Mouse (Mus musculus) midbrain, postnatal 0 days (tissue): ENCODE measurements around the gene Mms22l. TPM values are rescaled to one million over a fixed set of nuclear protein-coding genes. Genes with fewer than 3 reads are reported as not detected.
"Not testable (repeated sequence)": the region's sequence is repeated elsewhere in the genome, so short reads cannot be mapped to it uniquely, and the experiment has no call there.

ENCODE experiments used
- ATAC-seq: fragments of 200-750 bp; cut with Nextera tagmentation; 2 replicates; pipeline ENCODE4 v1.8.0; 2017; ENCODE audit warnings: moderate number of reproducible peaks, mild to moderate bottlenecking, moderate TSS enrichment, moderate library complexity; ENCODE audit not compliant: low FRiP score
- DNase-seq: peaks from one replicate; pipeline ENCODE4 v3.0.0-alpha.2; 2015; ENCODE audit warnings: low spot score
- H3K27ac ChIP-seq: fragments of 300-500 bp; sonication (generic); 2 replicates; pipeline ENCODE4 v1.5.1; 2014; ENCODE audit warnings: low read depth, mild to moderate bottlenecking, low read length, mixed read lengths
- H3K27me3 ChIP-seq: fragments of 300-500 bp; sonication (generic); 2 replicates; pipeline ENCODE4 v1.6.1; 2014; ENCODE audit warnings: low read length, control low read depth, mixed read lengths; ENCODE audit not compliant: insufficient read depth
- H3K36me3 ChIP-seq: fragments of 300-500 bp; sonication (generic); 2 replicates; pipeline ENCODE4 v1.6.1; 2014; ENCODE audit warnings: low read length, control low read depth, mixed read lengths; ENCODE audit not compliant: insufficient read depth
- H3K4me1 ChIP-seq: fragments of 300-500 bp; sonication (generic); 2 replicates; pipeline ENCODE4 v1.6.1; 2014; ENCODE audit warnings: mild to moderate bottlenecking, control low read depth, antibody characterized with exemption, low read length, mixed read lengths; ENCODE audit not compliant: insufficient read depth
- H3K4me2 ChIP-seq: fragments of 300-500 bp; sonication (generic); 2 replicates; pipeline ENCODE4 v1.6.1; 2014; ENCODE audit warnings: low read depth, mild to moderate bottlenecking, low read length, mixed read lengths; ENCODE audit not compliant: poor library complexity, severe bottlenecking
- H3K4me3 ChIP-seq: fragments of 300-500 bp; sonication (generic); 2 replicates; pipeline ENCODE4 v1.5.1; 2014; ENCODE audit warnings: low read depth, mild to moderate bottlenecking, low read length, moderate library complexity
- H3K9ac ChIP-seq: fragments of 300-500 bp; sonication (generic); replicated peaks from 2 replicates; pipeline ENCODE4 v1.6.1; 2014; ENCODE audit warnings: mild to moderate bottlenecking, low read length, moderate library complexity, mixed read lengths; ENCODE audit not compliant: poor library complexity, severe bottlenecking
- H3K9me3 ChIP-seq: fragments of 300-500 bp; sonication (generic); 2 replicates; pipeline ENCODE4 v1.6.1; 2016; ENCODE audit warnings: low read length, control low read depth
- CTCF ChIP-seq: IDR thresholded peaks from 2 replicates; pipeline ENCODE4 v1.5.1; 2016; ENCODE audit warnings: antibody characterized with exemption, mild to moderate bottlenecking
- WGBS: fragments of 180-500 bp; shearing (Covaris S2); extraction: QIAGEN DNeasy Blood & Tissue Kit; methylation state at CpG from one replicate; pipeline ENCODE4 v1.1.7; 2014; 5-methylcytosine and 5-hydroxymethylcytosine counted together
- polyA plus RNA-seq: library from polyadenylated mRNA; unstranded; fragments of >200 nt; fragmentation: Nextera tagmentation; extraction: Ambion mirVana; gene quantifications from 2 replicates; pipeline ENCODE4 v1.2.1, GENCODE M21; 2015
- total RNA-seq: library from RNA; depleted of rRNA; stranded (reverse); fragments of >200 nt; gene quantifications from 2 replicates; pipeline ENCODE4 v1.2.3, GENCODE M21; 2014

The Mms22l gene
- total and polyA plus RNA-seq, 2 experiments from 2014 or later: 2.4 to 5.5 TPM

- Histone ChIP-seq H3K9ac (no peak overlapping the region), H3K4me2 (no peak overlapping the region), H3K36me3 (no peaks in the 10 kb centered on the region), H3K4me1 (no peaks in the 10 kb centered on the region), H3K4me3 (no peak overlapping the region), H3K27ac (no peak overlapping the region), H3K27me3 (no peaks in the 10 kb centered on the region), H3K9me3 (no peaks in the 10 kb centered on the region)
- no peak for TF ChIP-seq CTCF
- no peak for ATAC-seq
- WGBS: 83% methylated on average over 13 of the region's 13 CpGs
- no peak for DNase-seq
Observed at GRCm38 (mm10) chr4:24625951-24626584, 129.8 kb downstream of the Mms22l start.

- no peak overlapping the region for H3K27ac ChIP-seq
- H3K9ac ChIP-seq: no peak overlapping the region
- H3K4me1 ChIP-seq: 0 out of 2 replicates have a peak, but pooled peaks cover 3% of the 10 kb centered on the region
- WGBS: 57% methylated on average over 4 of the region's 4 CpGs
- no peak for TF ChIP-seq CTCF
- no peaks in the 10 kb centered on the region for H3K36me3 ChIP-seq
- DNase-seq (no peak), ATAC-seq (no peak)
- no peak overlapping the region for H3K4me3 ChIP-seq
- H3K4me2 ChIP-seq: no peak overlapping the region
- H3K27me3 ChIP-seq: no peaks in the 10 kb centered on the region
- no peaks in the 10 kb centered on the region for H3K9me3 ChIP-seq
Observed at GRCm38 (mm10) chr4:24626686-24627085, 130.4 kb downstream of the Mms22l start.

DNA sequence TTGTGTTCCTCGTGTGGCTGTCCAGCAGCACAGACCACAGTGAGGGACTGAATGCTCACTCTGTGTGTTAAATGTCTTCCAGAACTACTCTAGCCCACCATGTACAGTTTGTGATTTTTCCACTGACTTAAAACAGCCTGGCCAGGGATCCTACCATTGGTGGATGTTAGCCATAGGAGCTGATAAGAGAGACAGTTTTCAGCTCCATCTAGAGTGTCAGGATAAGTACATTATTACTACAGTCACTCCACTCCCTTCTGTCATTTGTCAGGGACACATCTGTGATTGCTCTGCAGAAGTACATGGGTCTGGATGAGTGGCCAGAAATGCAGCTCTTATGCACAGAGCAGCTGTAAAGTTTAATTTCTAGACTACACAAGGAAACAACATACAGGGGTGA, 131.6 kb downstream of the Mms22l start:
- no peaks in the 10 kb centered on the region for H3K9me3 ChIP-seq
- DNase-seq: no peak
- no peak for TF ChIP-seq CTCF
- no peak for ATAC-seq
- no peaks in the 10 kb centered on the region for H3K36me3 ChIP-seq
- no peak overlapping the region for H3K4me2 ChIP-seq
- H3K27ac ChIP-seq: no peak overlapping the region
- no peak overlapping the region for H3K9ac ChIP-seq
- H3K4me1 ChIP-seq: 0 out of 2 replicates have a peak, but pooled peaks cover 3% of the 10 kb centered on the region
- H3K27me3 ChIP-seq: no peaks in the 10 kb centered on the region
- WGBS: 53% methylated on average over 1 of the region's 1 CpGs
- H3K4me3 ChIP-seq: no peak overlapping the region

DNA sequence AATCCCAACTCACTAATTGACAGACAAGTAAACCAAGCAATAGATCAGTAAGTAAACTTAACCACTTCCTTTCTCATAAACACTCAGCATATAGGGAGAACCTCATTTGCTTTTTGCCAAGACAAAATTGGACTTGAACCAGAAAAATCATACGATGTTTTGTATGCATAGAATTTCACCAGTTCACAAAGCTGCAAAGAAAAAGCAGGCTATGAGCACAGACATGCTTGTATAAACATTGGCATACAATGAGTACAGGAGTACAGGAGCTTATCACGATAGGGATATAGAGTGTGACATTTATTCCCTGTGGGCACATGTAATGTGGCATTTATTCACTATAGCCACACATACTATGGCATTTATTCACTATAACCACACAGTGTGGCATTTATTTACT, 134.2 kb downstream of the Mms22l start:
- TF ChIP-seq CTCF: no peak
- H3K27ac ChIP-seq: no peak overlapping the region
- no peak overlapping the region for H3K9ac ChIP-seq
- DNase-seq (no peak), ATAC-seq (no peak)
- no peaks in the 10 kb centered on the region for H3K36me3 ChIP-seq
- H3K4me2 ChIP-seq: no peak overlapping the region
- WGBS: 61% methylated on average over 2 of the region's 2 CpGs
- H3K27me3 ChIP-seq: no peaks in the 10 kb centered on the region
- H3K9me3 ChIP-seq: no peaks in the 10 kb centered on the region
- no peak overlapping the region for H3K4me3 ChIP-seq
- 0 out of 2 replicates have a peak, but pooled peaks cover 3% of the 10 kb centered on the region for H3K4me1 ChIP-seq

- Histone ChIP-seq H3K9me3 (no peaks in the 10 kb centered on the region), H3K27me3 (no peaks in the 10 kb centered on the region), H3K9ac (no peak overlapping the region), H3K36me3 (no peaks in the 10 kb centered on the region), H3K4me1 (0 out of 2 replicates have a peak, but pooled peaks cover 3% of the 10 kb centered on the region), H3K4me2 (no peak overlapping the region), H3K4me3 (no peak overlapping the region), H3K27ac (0 out of 2 replicates have a peak overlapping the region, but pooled peaks have one; percentile 26)
- ATAC-seq (peak; percentile 32; the same call in 1 of the 2 replicates), DNase-seq (peak; percentile 50)
- 55% methylated on average over 9 of the region's 9 CpGs for WGBS
- TF ChIP-seq CTCF: no peak
Observed at GRCm38 (mm10) chr4:24631177-24631911, 135.1 kb downstream of the Mms22l start.

- H3K4me1 ChIP-seq: no peaks in the 10 kb centered on the region
- no peaks in the 10 kb centered on the region for H3K9me3 ChIP-seq
- no peaks in the 10 kb centered on the region for H3K36me3 ChIP-seq
- no peaks in the 10 kb centered on the region for H3K27me3 ChIP-seq
- DNase-seq: peak; percentile 31
- 71% methylated on average over 2 of the region's 2 CpGs for WGBS
- no peak overlapping the region for H3K9ac ChIP-seq
- H3K4me3 ChIP-seq: no peak overlapping the region
- ATAC-seq: no peak; the same call in 1 of the 2 replicates
- H3K27ac ChIP-seq: no peak overlapping the region
- TF ChIP-seq CTCF: no peak
- H3K4me2 ChIP-seq: no peak overlapping the region
Observed at GRCm38 (mm10) chr4:24642306-24642705, 146.1 kb downstream of the Mms22l start.

DNA sequence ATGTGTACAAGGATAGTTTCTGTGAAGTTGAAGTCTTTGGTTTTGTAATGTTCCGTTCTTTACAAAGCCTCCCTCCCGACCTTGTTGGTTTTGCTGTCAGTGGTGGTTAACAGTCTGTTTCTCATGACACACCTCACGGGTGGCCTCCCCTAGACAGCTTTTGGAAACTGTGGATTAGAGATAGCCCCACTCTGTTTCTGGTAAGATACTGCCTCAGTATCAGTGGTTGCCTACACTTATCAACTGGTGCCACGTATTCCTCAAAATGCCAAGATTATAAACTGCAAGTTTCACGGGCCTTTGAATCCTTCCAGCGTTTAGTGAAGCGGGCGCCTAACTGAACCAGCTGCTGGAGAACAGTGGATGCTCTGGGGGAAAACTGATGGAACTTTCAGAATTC, 148.5 kb downstream of the Mms22l start:
- H3K36me3 ChIP-seq, H3K27me3 ChIP-seq, ATAC-seq, H3K9ac ChIP-seq, H3K4me2 ChIP-seq, H3K9me3 ChIP-seq, H3K4me3 ChIP-seq, DNase-seq, H3K27ac ChIP-seq, H3K4me1 ChIP-seq: not testable (repeated sequence)
- 90% methylated on average over 6 of the region's 8 CpGs for WGBS
